Mouse (Mus musculus): ENCODE results near the gene Mta3.

GRCm38 (mm10) chr17:83770931-83771330, 65.0 kb downstream of the Mta3 start:
- TF ChIP-seq CTCF (IDR thresholded peaks at IDR 0.05; ENCODE audit: control insufficient read depth, insufficient read depth, insufficient read length) (no peak), MAX (IDR thresholded peaks at IDR 0.05) (no peak), MYOG (IDR thresholded peaks at IDR 0.05; ENCODE audit: control insufficient read depth, extremely low read depth, insufficient read length) (no peak), MYOD1 (IDR thresholded peaks at IDR 0.05; ENCODE audit: control insufficient read depth, insufficient read length, low read depth) (no peak), FOSL1 (IDR thresholded peaks at IDR 0.05; ENCODE audit: insufficient read depth, low read length, poor library complexity, severe bottlenecking) (no peak), USF1 (IDR thresholded peaks at IDR 0.05; ENCODE audit: low read depth) (no peak), CEBPB (IDR thresholded peaks at IDR 0.05; ENCODE audit: low read depth) (no peak)

All from C2C12 (cell line).